Mouse (Mus musculus): ENCODE results near the gene Psma4.

DNA sequence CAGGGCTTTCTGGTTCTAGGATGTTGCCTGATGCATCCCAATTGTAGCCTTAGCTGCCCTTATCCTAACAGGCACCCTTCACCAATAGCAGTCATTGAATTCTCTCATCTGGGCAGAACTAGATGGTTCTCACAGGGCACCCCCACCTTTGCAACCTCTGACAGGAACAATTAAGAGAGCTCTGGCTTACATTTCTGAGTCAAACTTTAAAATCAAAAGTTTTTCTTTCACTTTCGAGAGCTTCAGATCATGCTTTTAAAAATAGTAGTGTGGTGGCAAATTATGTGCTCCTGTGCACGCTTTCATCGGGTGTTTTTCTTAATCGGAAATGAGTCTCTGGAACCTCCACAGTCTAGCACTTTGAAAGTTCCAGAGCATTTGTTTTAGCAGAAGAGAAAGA, 10.5 kb downstream of the Psma4 start:
- TF ChIP-seq CTCF (conservative IDR thresholded peaks at IDR 0.05; ENCODE audit: insufficient read depth, insufficient read length, low read depth, low read length) (no peak), POLR2A (IDR thresholded peaks at IDR 0.05; ENCODE audit: low read depth, low read length) (no peak)
